In genomic region chr17:25578920-25579319, GRCm38 (mm10) we compare ENCODE assay signal across 8 mouse cellular contexts. TPM values are rescaled to one million over a fixed set of nuclear protein-coding genes. Genes with fewer than 3 reads are reported as not detected.
A peak's percentile ranks its signal among the peaks of the same experiment; 100 is the strongest.
DNase-seq lines count a peak whose midpoint lies in the region; ATAC-seq and TF ChIP-seq lines count a peak whose summit lies in the region.

Lmf1 (plus strand) TSS chr17:25579085.

- DNase-seq in WW6 (ENCODE audit: low read depth, low spot score): peak; percentile 92
- DNase-seq in cerebellum, postnatal 4 days (ENCODE audit: low spot score in 2 of 2): peak; percentile 86 to 92
- DNase-seq in gastrocnemius, adult 18-20 months (ENCODE audit: low spot score): peak; percentile 97
- DNase-seq in left cerebral cortex, adult 2 months (ENCODE audit: extremely low spot score in 1 of 2, low spot score in 2 of 2): peak; percentile 95 to 96
- DNase-seq in right cerebral cortex, adult 2 months (ENCODE audit: low spot score in 2 of 2): peak; percentile 94 to 96
- peak; percentile 97 for DNase-seq in urinary bladder, postnatal 14 days (ENCODE audit: low spot score)

- H3K4me3 ChIP-seq in hindbrain, embryonic 16.5 days (ENCODE audit: low read length): peak within 1 kb of the TSS; percentile 73
- H3K4me3 ChIP-seq in left cerebral cortex, adult 2 months: peak within 1 kb of the TSS; percentile 87

- intact Hi-C loops in left cerebral cortex, adult 2 months (cut with DNase I): no loop called here

- H3K9ac ChIP-seq in hindbrain, embryonic 16.5 days (ENCODE audit: low read depth, low read length): peak within 1 kb of the TSS; percentile 84

- WGBS in hindbrain, embryonic 16.5 days: 0% methylated on average over 31 of the region's 31 CpGs

- H3K27me3 ChIP-seq in hindbrain, embryonic 16.5 days (replicated peaks; ENCODE audit: control insufficient read depth, insufficient read depth, low read length): no peaks in the 10 kb centered on the region

- no peak; the same call in 1 of the 2 replicates for TF ChIP-seq CTCF in left cerebral cortex, adult 2 months (IDR thresholded peaks at IDR 0.05)

- peaks cover 19% of the 10 kb centered on the region for H3K4me1 ChIP-seq in hindbrain, embryonic 16.5 days (ENCODE audit: control insufficient read depth, insufficient read depth, low read depth, low read length)

- peak; percentile 97 for ATAC-seq in hindbrain, embryonic 16.5 days
- peak; percentile 98 for ATAC-seq in megakaryocyte, adult 5-6 weeks (ENCODE audit: poor library complexity, severe bottlenecking)

- peak within 1 kb of the TSS; percentile 79 for H3K27ac ChIP-seq in hindbrain, embryonic 16.5 days (ENCODE audit: low read depth, low read length)
- peak within 1 kb of the TSS; percentile 90 for H3K27ac ChIP-seq in left cerebral cortex, adult 2 months

- no peaks in the 10 kb centered on the region for H3K9me3 ChIP-seq in hindbrain, embryonic 16.5 days (ENCODE audit: control insufficient read depth, low read length)

- H3K4me2 ChIP-seq in hindbrain, embryonic 16.5 days (ENCODE audit: low read length): peak within 1 kb of the TSS; percentile 96

- no peaks in the 10 kb centered on the region for H3K36me3 ChIP-seq in hindbrain, embryonic 16.5 days (ENCODE audit: control insufficient read depth, insufficient read depth, low read length)

RNA-seq across cellular contexts. Expression of gene Lmf1, which starts in this region (rescaled TPM):
- 10 to 100 TPM; 11.3 to 12.6 TPM for total RNA-seq in gastrocnemius, adult 18-20 months (2021)
- polyA plus RNA-seq in hindbrain, embryonic 16.5 days (2015; fragmentation: Nextera tagmentation; extraction: Ambion mirVana): 27.7 and 28.2 TPM in 2 replicates
- total RNA-seq in left cerebral cortex, adult 2 months (2021): 10 to 100 TPM; 22.0 to 25.4 TPM
- 37.8 and 38.4 TPM in 2 replicates for total RNA-seq in megakaryocyte, adult 5-6 weeks (2015)
- 16.7 and 17.0 TPM in 2 replicates for total RNA-seq in megakaryocyte, adult 5-6 weeks (2017)

Comparison
In these comparisons a context has a peak if more than half of its experiments do, and no peak if none do; other contexts are left out.
1. Peak in every context shown above with its lines: DNase-seq, ATAC-seq, H3K4me3 ChIP-seq and H3K27ac ChIP-seq.